Mouse (Mus musculus) layer of hippocampus, adult 9-11 months (tissue): Measurements from ENCODE around the gene Dmbt1.
"Not testable (repeated sequence)": the region's sequence is repeated elsewhere in the genome, so short reads cannot be mapped to it uniquely, and the experiment has no call there.

Source experiments
- DNase-seq: peaks from one replicate; pipeline ENCODE4 v3.0.0; 2022

The Dmbt1 gene

DNA sequence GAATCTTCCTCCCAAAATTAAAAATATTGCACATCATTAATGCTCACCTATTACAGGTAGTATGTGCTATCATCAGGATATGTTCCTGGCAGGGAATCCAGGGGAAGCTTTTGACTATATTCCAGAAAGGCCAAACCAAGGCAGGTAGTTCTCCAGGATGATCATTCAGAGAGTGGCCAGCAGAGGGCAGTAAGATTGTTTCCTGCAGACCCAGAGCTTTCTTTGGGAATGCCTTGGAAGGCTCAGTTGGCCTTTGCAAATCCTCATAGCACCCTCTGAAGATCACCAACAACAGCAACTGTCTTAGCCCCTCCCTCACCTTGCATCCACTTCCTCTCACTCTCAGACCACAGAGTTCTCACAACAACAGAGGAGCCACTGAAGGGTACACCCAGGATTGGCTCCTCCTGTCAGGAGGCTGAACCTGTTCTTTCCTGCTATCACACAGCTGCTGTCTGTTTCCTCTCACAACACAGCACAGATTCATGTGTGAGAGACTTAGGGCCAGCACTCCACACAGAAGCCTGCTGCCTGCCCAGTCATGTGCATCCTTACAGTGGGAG is 23.0 kb downstream of the Dmbt1 start:
- no peak for DNase-seq

GRCm38 (mm10) chr7:131057918-131058317 is 26.1 kb downstream of the Dmbt1 start:
- not testable (repeated sequence) for DNase-seq

DNA sequence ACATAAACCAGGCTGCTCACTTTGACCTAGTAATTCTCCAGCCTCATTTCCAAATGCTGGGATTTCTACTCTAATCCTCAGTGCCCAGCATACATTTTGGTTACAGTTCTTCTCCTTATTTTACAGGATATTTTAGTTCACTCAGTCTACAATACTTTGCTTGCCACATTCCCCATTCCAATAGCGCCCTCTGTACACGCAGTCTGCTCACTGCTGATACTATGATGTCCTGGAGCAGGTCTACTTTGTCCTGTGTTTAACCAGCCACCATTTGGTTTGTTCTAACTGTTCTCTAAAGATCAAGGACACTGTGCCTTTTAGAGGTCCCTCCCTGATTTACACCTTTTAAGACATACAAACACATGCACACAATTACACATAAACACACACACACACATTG is 28.0 kb downstream of the Dmbt1 start:
- not testable (repeated sequence) for DNase-seq

DNA sequence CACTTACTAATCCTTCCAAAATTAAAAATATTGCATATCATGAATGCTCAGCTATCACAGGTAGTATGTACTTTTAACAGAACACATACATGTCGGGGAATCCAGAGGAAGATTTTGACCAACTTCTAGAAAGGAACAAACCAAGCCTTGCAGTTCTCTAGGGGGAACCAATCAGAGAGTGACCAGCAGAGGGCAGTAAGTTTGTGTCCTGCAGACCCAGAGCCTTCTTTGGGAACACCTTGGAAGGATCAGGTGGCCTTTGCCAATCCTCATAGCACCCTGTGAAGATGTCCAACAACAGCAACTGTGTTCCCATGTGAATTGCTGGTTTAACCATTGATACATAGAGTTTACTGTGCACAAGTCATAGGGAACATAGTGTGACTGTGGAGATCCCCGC is 30.7 kb downstream of the Dmbt1 start:
- DNase-seq, result no peak

DNA sequence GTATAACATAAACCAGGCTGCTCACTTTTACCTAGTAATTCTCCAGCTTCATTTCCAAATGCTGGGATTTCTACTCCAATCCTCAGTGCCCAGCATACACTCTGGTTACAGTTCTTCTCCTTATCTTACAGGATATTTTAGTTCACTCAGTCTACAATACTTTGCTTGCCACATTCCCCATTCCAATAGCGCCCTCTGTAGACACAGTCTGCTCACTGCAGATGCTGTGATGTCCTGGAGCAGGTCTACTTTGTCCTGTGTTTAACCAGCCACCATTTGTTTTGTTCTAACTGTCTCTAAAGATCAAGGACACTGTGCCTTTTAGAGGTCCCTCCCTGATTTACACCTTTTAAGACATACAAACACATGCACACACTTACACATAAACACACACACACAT is 36.3 kb downstream of the Dmbt1 start:
- DNase-seq, result not testable (repeated sequence)

DNA sequence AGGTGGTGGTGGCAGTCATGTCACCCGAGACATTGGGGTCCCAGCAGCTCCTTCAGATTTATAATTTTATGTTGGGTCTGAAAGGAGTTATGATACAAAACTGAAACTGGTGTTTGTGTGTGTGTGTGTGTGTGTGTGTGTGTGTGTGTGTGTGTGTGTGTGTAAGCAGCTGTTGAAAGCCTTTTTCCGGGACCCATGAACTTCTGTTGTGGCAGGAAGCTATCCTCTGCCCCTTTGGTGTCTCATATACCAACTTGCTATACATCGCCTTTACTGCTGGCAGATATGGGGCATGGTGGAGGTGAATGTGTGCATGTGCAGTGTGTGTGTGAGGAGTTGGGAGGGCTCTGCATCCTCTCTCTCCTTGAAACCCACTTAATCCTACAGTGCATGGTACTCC is 41.6 kb downstream of the Dmbt1 start:
- not testable (repeated sequence) for DNase-seq

GRCm38 (mm10) chr7:131074098-131074497 is 42.2 kb downstream of the Dmbt1 start:
- DNase-seq, result not testable (repeated sequence)

- DNase-seq, result no peak
Observed at GRCm38 (mm10) chr7:131075956-131076355, 44.1 kb downstream of the Dmbt1 start.

- not testable (repeated sequence) for DNase-seq
Observed at GRCm38 (mm10) chr7:131082403-131082802, 50.5 kb downstream of the Dmbt1 start.

GRCm38 (mm10) chr7:131112486-131112885 is 80.6 kb downstream of the Dmbt1 start:
- peak; percentile 38 for DNase-seq

GRCm38 (mm10) chr7:131113676-131114075 is 81.8 kb downstream of the Dmbt1 start:
- DNase-seq, result no peak

GRCm38 (mm10) chr7:131114434-131114833 is 82.6 kb downstream of the Dmbt1 start:
- no peak for DNase-seq

GRCm38 (mm10) chr7:131122210-131122807 is 90.5 kb downstream of the Dmbt1 start:
- no peak for DNase-seq

GRCm38 (mm10) chr7:131130021-131130420 is 98.2 kb downstream of the Dmbt1 start:
- no peak for DNase-seq

DNA sequence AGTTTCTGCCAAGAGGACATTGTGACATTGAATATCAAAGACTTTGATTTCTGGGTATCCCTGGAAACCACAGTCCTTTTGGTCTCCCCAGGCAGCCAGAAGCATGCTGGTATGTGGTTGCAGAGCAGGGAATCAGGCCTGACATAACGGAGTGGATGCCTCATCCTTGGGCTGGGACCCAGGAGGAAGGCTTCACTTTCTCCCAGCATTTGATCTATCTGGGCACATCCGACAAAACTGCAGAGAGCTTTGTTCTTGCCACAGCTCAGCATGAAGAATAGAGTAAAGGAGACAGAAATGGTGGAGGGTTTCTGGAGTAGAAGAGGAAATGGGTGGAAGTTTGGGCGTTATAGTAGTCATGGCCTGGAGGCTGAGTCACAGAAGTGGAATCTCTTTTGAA is 101.3 kb downstream of the Dmbt1 start:
- no peak for DNase-seq

DNA sequence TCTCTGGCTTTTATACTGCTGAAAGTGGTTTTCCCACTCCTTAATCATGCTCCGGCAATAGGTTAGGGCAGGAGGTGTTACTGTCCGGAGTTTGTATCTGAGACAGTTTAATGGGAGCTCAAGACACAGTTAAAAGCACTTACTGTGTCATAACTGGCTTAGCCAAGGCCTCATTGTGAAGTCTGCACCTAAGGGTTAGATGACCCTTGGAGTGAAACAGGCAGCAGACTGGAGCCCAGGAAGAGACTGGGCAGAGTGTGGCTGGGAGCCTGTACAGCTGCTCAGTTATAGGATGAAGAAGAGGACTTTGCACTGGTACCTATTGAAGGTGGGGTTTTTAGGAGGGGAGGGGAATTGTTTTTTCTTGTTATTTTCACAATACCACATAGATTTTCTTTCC is 114.4 kb downstream of the Dmbt1 start, which contains the start of gene 4933402N03Rik:
TSS of gene 4933402N03Rik (minus strand) at position 101 of the 400 bp plus-strand sequence.
- no peak for DNase-seq

DNA sequence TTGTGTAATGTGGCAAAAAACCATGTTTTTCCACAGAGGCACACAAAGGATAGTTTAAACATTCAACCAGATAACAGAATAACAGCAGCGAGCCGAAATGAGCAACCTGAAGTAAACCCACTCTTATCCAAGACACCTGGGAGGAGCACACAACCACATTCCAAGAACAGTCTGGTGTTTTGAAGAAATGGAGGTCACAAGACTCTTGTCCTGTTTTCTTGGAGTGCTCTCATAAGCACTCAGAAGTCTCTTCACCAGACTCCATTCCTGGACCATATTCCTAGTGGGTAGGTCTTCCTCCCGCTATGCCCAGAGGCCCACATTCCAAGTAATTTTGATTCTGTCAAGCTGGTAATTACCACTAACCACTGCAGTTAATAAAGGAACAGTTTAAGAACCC is 118.3 kb downstream of the Dmbt1 start:
- DNase-seq, result no peak

DNA sequence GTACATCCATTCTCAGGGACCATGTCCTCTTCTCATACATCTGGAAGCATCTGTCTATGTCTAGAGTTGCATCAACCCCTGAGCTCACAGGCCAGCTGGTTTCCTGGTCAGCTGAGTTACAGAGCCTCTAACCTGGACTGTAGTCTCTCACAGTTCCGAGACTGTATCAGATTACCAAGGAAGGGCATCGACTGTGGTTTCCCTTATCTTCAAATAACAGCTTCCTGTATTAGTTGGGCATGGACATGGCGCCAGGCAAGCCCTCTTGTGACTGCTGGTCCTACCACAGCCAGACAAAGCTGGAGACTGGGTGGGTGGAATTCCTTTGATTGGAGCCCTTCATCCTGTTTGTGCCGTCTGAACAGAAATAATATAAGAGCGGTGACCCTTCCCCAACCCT is 121.2 kb downstream of the Dmbt1 start:
- no peak for DNase-seq

- no peak for DNase-seq
Observed at GRCm38 (mm10) chr7:131162251-131162650, 130.4 kb downstream of the Dmbt1 start.

DNA sequence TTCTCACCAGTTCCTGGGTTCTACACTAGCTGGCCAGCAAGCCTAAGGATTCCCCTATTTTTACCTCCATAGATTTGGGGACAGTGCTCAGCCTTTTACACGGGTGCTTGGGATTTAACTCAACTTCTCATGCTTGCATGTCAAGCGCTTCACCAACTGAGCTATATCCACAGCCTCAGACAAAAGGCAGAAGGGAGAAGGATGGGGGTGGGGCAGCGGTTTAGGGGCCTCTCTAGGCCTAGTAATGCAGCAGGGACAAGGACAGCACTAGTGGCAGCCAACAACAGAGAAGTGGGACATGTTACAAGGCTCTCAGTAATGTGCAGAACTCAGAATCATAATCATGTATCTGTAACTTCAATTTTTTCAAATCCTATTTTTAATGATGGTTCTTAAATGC is 135.9 kb downstream of the Dmbt1 start:
- no peak for DNase-seq

DNA sequence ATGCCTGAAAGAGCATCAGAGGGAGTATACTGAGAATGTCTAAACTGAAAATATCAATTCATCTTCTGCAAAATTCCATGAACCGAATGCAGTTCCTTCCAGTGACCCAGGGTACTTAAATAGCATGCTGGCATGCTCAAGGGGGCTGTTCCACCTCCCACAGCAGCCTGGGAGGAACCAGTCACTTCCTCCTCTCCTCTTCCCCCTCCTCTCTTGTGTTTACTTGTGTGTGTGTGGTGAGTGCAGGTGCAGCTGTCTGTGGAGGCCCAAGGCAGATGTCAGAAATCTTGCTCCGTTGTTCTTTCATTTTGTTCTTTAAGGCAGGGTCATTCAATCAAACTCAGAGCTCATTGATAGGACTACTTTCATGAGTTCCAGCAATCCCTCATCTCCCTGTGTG is 137.2 kb downstream of the Dmbt1 start:
- DNase-seq, result no peak
